Mouse (Mus musculus) retina, adult 2 months (tissue): ENCODE results near the gene Gm11549.
A peak's percentile ranks its signal among the peaks of the same experiment; 100 is the strongest.

Experiments used
- DNase-seq: peaks from one replicate; pipeline ENCODE4 v3.0.0-alpha.2; 2012; ENCODE audit warnings: low read depth, low spot score

Gm11549 gene

DNA sequence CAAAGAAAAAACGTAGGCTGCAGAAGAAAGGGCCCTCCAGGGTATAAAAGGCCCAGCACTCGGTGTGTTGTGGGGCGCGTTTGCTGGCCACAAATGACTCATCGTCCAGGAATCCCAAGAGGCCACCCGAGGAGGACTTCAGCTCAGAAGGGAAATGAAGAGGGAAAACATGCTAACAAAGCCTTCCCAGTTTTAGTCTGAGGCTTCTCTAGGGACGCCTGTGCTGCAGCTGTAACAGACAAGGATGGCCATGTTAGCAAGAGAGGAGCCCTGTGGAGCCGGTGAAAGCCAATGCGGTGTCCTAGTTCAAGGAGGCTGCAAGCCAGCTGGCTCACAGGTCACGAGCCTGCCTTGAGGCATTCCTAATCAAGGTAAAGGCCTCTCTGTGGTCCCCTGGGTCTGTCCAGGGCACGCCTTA lies 39.8 kb downstream of the Gm11549 start:
- DNase-seq, result no peak

DNA sequence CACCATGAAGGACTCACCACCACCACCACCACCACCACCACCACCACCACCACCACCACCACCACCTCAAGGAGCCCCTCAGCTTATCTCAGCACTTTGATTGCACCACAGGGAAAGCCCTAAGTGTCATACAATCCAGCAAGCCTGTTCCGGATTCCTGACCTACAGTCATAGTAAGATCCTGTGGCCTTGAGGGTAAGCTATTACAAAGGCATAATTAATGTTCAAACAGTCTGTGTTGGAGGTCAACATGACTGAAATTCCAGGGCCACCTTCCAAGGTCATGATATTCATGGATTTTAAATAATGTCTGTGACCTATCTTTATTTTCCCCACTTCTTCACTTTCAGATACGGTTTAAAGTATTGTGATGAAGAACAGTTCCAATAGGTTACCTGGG lies 41.1 kb downstream of the Gm11549 start:
- DNase-seq, result no peak

DNA sequence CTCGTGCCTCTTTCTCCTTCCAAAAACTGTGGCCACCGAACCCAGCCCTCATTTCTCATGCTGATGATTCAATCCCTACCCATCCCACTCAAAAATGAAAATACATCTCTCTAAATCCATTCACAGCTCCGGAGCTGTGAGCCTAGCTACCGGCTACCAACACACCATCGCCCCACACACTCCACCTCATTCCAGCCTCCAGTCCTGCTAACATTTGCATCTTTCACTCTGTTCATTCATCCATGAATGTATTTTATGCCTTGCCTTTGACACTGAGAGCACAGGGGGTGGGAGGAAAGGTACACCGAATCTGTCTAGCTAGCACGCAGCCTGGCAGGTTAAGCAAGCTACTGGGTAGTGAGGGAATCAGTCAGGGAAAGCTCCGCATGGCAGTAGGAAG lies 42.8 kb downstream of the Gm11549 start:
- DNase-seq, result no peak

DNA sequence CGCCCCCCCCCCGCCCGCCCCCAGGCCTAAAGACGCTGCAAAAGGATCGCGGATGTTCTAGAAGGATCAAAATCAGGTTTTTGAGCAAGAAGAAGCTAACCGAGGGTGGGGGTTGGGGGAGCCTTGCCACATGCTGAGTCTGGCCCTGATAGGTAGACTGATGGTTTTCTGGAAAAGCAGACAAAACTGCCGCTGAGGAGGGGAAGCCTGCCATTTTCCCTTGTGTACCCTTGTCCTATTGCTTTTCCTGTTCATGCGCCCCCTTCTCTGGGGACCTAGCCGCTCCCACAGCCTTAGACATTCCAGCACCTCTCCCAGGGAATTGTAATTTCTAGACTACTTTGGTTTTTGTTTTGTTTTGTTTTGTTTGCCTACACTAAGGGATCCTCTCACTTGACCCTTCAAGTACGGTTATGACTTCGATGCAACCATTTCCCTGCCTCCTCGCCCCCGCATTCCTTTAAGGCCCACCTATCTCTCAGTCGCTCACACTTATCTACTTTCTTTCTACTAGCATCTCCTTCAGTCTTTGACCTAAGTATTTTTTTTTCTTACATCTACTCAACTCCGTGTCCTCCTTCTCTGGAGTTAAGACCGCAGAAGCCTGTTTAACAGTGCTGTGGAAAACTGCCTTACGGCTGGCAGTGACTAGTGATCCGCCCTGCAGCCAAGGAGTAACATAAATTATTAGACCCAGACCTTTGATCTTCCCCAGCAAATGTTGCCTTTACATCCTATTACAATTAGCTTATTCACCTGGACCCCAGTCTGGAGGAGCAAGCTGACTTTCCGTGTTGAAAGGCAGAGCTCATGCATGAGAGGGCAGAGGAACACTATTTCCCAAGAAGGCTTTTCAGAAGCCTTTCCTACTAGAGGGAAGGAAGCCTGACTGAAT lies 45.1 kb downstream of the Gm11549 start:
- DNase-seq, result no peak

DNA sequence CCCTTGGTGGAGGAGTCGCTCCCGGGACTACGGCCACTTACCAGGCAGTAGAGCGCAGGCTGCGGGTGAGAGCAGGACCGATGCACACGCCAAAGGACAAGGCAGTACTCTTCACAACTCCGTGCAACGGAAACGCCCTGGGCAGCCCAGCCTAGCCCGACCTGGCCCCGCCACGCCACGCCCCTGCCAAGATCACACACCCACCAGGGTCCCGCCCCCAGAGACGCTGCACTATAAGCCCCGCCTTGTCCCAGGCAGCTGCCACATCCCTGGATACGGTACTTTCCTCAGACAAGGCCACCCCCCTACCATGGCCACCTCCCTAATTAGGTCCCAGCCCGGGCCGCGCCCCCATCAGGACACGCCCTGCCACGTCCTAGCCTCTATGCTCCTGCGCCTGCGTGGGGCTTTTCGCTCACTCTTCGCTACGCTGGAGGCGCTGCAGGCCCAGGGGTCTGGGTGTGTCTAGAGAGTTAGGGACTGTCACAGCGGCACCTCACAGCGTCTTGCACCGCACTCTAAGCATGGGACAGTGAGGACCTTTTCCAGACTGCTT lies 46.0 kb downstream of the Gm11549 start, which contains the start of the genes Anxa5 and 1810062G17Rik:
Anxa5 (minus strand) TSS at position 363 of the 556 bp plus-strand sequence.
1810062G17Rik (plus strand) TSS at position 406 of the 556 bp plus-strand sequence.
- DNase-seq, result peak; percentile 68

DNA sequence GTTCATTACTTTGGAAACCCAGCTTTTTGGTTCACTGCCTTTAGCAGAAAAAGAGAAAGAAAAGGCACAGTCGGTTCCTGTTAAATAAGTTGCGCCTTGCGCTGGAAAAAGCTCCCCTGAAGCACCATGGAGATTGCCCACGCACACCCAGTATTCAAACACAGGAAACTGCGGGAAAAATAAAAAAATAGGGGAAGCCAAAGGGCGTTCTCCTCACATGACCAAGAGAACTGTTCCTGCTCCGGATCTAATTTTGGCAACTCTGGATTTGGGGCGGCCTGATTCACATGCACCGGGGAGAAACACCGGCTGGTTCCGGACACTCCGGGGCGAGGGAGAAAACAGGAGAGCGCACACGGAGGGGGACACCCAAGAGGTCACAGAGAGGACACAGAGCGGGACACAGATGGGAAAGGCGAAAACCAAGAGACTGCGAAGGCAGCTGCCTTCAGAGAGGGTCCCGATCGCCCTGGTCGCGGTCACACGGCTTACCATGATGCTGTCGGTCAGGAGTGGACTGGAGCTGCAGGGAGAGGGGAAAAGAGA lies 46.6 kb downstream of the Gm11549 start:
- DNase-seq, result no peak

DNA sequence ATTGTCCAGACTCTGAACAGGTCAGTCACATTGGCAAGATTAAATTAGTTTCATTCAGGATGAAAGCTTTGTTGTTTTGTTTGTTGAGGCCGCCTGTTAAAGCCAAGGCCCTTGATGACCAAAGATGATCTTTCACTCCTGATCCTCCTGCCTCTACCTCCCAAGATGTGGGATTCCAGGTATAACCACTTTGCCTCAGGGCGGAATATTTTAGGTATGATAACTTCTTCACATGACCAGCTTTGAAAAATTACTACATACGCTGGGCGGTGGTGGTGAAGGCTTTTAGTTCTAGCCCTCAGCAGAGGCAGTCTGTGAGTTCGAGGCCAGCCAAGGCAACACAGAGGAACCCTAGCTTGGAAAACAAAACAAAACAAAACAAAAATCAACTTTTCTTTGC lies 47.2 kb downstream of the Gm11549 start:
- no peak for DNase-seq

DNA sequence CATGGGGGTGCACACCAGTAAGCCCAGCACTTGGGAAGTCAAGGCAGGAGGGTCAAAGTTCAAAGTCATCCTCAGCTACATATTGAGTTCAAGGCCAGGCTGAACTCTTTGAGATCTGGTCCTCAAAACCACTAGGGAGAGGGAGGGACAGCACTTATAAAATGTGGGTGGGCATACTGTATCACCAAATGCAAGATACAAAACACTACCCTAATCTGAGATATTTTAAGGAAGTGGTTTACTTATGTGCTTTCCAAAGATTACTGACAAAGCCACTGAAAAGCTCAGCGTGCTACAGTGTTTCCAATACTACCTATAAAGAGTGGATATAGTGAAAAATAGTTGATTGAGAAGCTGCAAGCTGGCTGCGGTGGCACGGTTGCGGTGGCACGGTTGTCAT lies 48.4 kb downstream of the Gm11549 start:
- DNase-seq, result no peak

DNA sequence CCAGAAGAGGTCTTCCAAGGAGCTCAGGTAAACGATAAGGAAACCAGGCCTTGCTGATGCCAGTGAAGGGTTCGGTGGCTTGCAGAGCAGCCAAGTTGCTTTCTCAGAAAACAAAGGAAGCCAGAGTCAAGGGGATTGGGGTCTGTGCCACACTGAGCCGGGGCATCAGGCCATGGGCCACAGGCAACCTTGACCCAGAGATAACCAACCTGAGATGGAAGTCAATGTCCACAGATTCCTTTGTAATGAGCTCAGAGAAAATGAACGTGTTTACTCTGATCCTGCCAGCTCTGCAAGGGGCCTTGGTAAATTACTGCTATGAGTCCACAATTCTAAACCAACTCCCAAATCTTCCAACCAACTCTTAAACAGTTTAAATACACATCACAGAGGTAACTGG lies 49.8 kb downstream of the Gm11549 start:
- DNase-seq, result no peak

DNA sequence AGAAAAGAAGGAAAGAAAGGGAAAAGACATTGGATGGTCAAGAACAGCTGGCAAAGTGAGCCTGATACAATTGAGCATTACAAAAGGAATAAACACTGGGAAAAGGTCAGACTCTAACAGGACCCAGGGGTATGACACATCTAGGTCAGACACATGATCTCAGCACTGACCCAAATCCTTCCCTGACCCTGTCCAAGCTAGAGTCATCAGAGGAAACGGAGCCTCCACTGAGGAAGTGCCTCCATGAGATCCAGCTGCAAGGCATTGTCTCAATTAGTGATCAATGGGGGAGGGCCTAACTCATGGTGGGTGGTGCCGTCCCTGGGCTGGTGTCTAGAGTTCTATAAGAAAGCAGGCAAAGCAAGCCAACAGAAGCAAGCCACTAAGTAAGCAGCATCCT lies 52.7 kb downstream of the Gm11549 start:
- DNase-seq, result no peak

DNA sequence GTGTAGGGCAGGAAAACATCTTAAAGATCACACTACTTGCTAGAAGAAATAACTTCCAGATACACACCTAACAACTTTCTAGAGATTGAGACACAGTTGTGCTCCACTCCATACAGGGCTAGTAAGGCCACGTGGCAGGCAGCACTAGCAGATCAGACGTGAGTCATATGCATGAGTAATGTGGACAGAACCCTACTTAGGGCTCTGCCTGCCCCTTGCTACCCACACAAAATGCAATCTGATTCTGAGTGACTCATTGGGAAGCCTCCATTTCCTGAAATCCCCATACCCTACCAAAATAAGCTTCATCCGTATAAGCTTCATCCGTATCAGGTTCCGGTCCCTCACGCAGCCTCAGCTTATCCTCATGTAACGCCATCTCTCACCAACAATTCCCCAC lies 54.0 kb downstream of the Gm11549 start:
- DNase-seq, result no peak

DNA sequence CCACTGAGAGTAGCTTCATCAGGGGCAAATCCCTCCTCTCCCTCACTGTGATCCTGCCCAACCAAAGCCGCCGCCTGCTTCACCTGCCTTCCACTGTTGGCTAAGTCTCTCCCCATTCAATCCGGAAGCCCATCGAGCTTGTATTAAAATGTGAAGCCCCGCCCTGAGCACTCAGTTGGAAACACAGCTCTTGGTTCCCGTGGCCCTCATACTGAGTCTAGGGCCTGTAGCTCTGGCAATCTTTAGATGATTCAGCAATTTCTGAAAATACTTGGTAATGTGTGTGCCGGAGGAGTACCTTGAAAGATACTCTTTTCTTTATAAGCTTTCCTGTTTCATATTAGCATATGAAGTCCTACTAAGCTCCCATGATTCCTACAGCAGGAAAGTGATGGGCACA lies 56.1 kb downstream of the Gm11549 start:
- no peak for DNase-seq
